Comparison of ENCODE assay signal across 10 mouse cellular contexts in genomic region chr13:51963966-51964365, GRCm38 (mm10).
DNase-seq lines count a peak whose midpoint lies in the region; ATAC-seq and TF ChIP-seq lines count a peak whose summit lies in the region.
"Had no signal": no experiment of that assay in that cellular context is flagged by ENCODE, and none has a peak within 500 bp of the region (broad histone marks: within the 10 kb centered on the region; RNA-seq: fewer than 3 reads in every experiment).

No protein-coding gene starts in this region.

- peaks cover 47% of the 10 kb centered on the region for H3K4me1 ChIP-seq in heart, embryonic 13.5 days
- peaks cover 72% of the 10 kb centered on the region for H3K4me1 ChIP-seq in megakaryocyte, embryonic 14.5 days
- H3K4me1 ChIP-seq in embryonic fibroblast, embryonic 13.5 days (ENCODE audit: control insufficient read depth, insufficient read depth, low read length) = peaks cover 29% of the 10 kb centered on the region
- H3K4me1 ChIP-seq in stomach, embryonic 15.5 days = peaks cover 26% of the 10 kb centered on the region

- no peak for TF ChIP-seq CTCF in embryonic fibroblast, embryonic 13.5 days (IDR thresholded peaks at IDR 0.05; ENCODE audit: borderline replicate concordance, insufficient read depth, low read length)
- no peak for TF ChIP-seq CTCF in layer of hippocampus, adult 2 months (conservative IDR thresholded peaks at IDR 0.05)

- TF ChIP-seq POLR2A in embryonic fibroblast, embryonic 13.5 days (IDR thresholded peaks at IDR 0.05; ENCODE audit: low read depth, low read length) = no peak

- intact Hi-C loops in heart, postnatal 25 days (cut with DNase I) = loop anchor here (5.0 kb wide), 1 partner anchor 117 kb away; the partner anchor contains the start of gene Gadd45g

- H3K27me3 ChIP-seq in heart, embryonic 13.5 days (replicated peaks) = no peaks in the 10 kb centered on the region
- H3K27me3 ChIP-seq in megakaryocyte, embryonic 14.5 days (replicated peaks) = peaks cover 21% of the 10 kb centered on the region
- H3K27me3 ChIP-seq in stomach, embryonic 15.5 days (replicated peaks) = no peaks in the 10 kb centered on the region

- no peak for DNase-seq in heart, postnatal 25 days (ENCODE audit: low spot score)
- DNase-seq in layer of hippocampus, adult 2 months (ENCODE audit: low spot score in 2 of 2) = no peak
- no peak for DNase-seq in ovary, adult 18-20 months (ENCODE audit: low spot score)

- H3K9me3 ChIP-seq in heart, embryonic 13.5 days = no peaks in the 10 kb centered on the region
- H3K9me3 ChIP-seq in megakaryocyte, embryonic 14.5 days = no peaks in the 10 kb centered on the region
- H3K9me3 ChIP-seq in stomach, embryonic 15.5 days = no peaks in the 10 kb centered on the region

- no peak overlapping the region for H3K4me2 ChIP-seq in heart, embryonic 13.5 days
- H3K4me2 ChIP-seq in stomach, embryonic 15.5 days = 0 out of 2 replicates have a peak overlapping the region, but pooled peaks have one; percentile 6

- no peaks in the 10 kb centered on the region for H3K36me3 ChIP-seq in heart, embryonic 13.5 days
- no peaks in the 10 kb centered on the region for H3K36me3 ChIP-seq in megakaryocyte, embryonic 14.5 days (replicated peaks; ENCODE audit: low read length)
- no peaks in the 10 kb centered on the region for H3K36me3 ChIP-seq in stomach, embryonic 15.5 days

- peak overlapping the region; percentile 33 for H3K9ac ChIP-seq in heart, embryonic 13.5 days
- H3K9ac ChIP-seq in stomach, embryonic 15.5 days = no peak overlapping the region
- H3K9ac ChIP-seq: liver, embryonic 14.5 days had no signal

- H3K27ac ChIP-seq in heart, embryonic 13.5 days (replicated peaks) = peak overlapping the region; percentile 71
- peak overlapping the region; percentile 25 for H3K27ac ChIP-seq in embryonic fibroblast, embryonic 13.5 days (ENCODE audit: insufficient read depth, low read length)
- H3K27ac ChIP-seq in stomach, embryonic 15.5 days = peak overlapping the region; percentile 63
- no peak overlapping the region for H3K27ac ChIP-seq in layer of hippocampus, adult 2 months
- H3K27ac ChIP-seq: hindbrain, postnatal 0 days; liver, embryonic 14.5 days had no signal

- 58% methylated on average over 6 of the region's 6 CpGs for WGBS in heart, embryonic 13.5 days
- 71% methylated on average over 6 of the region's 6 CpGs for WGBS in stomach, embryonic 15.5 days

- no peak for ATAC-seq in heart, embryonic 13.5 days (ENCODE audit: extremely low read depth, insufficient number of reproducible peaks, low FRiP score, low TSS enrichment)
- ATAC-seq in megakaryocyte, adult 5-6 weeks (ENCODE audit: poor library complexity, severe bottlenecking) = no peak
- no peak for ATAC-seq in stomach, embryonic 15.5 days (ENCODE audit: insufficient read depth, low FRiP score, low read depth)

- no peak overlapping the region for H3K4me3 ChIP-seq in heart, embryonic 13.5 days
- peak overlapping the region; percentile 81 for H3K4me3 ChIP-seq in megakaryocyte, embryonic 14.5 days (replicated peaks)
- H3K4me3 ChIP-seq in embryonic fibroblast, embryonic 13.5 days (ENCODE audit: insufficient read depth, low read length) = no peak overlapping the region
- H3K4me3 ChIP-seq in stomach, embryonic 15.5 days (replicated peaks) = no peak overlapping the region
- H3K4me3 ChIP-seq in layer of hippocampus, adult 2 months = no peak overlapping the region
